Mouse (Mus musculus): ENCODE measurements around the gene Dmrt3. TPM values are rescaled to one million over a fixed set of nuclear protein-coding genes. Genes with fewer than 3 reads are reported as not detected.

Gene Dmrt3
- polyA plus RNA-seq, 1 experiment: 0.19 TPM

DNA sequence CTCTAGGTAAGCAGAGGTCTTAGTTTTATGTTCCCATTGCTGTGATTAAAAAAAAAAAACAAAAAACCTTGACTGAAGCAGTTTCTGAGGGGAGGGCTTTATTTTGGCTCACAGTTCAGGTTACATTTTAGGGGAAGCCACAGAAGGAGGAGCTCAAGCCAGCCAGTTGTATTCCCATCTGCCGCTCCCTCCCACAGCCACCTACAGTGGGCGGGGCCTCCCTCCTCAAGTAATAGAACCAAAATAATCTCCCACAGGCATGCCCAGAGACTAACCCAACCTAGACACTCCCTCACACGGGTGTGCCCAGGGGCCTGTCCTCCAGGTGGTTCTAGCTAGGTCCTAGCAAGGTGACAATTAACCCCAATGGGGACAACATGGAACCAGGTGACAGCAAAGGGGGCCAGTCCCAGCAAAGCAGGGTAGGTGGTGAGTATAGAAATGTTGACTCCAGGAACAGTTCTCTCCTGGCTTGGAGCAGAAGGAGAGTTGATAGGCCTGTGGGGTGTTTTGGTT, 12.3 kb upstream of the Dmrt3 start:
- TF ChIP-seq POLR2A (IDR thresholded peaks at IDR 0.05; ENCODE audit: low read depth, low read length): no peak
- TF ChIP-seq CTCF (IDR thresholded peaks at IDR 0.05; ENCODE audit: extremely low read depth, insufficient read depth, insufficient read length, insufficient replicate concordance): no peak
- Histone ChIP-seq H3K27ac (ENCODE audit: insufficient read depth, low read length) (no peak overlapping the region), H3K4me1 (ENCODE audit: control insufficient read depth, insufficient read depth, insufficient read length) (no peaks in the 10 kb centered on the region), H3K4me3 (ENCODE audit: extremely low read depth, insufficient read depth, insufficient read length) (no peak overlapping the region), H3K36me3 (ENCODE audit: control insufficient read depth, insufficient read depth, low read length) (no peaks in the 10 kb centered on the region), H3K27me3 (ENCODE audit: control insufficient read depth, insufficient read depth, low read length) (peaks cover 8% of the 10 kb centered on the region; the same call in 1 of the 2 replicates)
- 75% methylated on average over 3 of the region's 3 CpGs for WGBS
- DNase-seq (ENCODE audit: low read depth in 1 of 2, low spot score in 2 of 2): no peak

DNA sequence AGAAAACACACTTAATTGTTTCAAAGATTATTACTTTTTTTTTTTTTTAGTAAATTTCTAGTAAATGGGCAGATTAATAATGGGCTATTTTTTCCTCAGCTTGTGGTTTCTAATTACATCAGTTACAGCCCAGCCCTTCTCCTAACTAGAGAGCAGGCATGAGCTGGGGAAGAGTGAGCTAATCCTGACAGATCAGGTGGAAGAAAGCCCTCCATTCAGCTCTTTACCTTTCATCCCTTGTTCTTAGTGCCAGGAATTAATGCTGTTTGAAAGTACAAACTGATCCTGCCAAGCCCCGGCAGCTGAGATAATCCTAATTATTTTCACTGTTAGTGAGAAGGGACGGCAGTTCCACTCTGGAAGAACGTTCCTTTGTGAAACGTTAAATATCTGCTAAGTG, 11.5 kb upstream of the Dmrt3 start:
- Histone ChIP-seq H3K27me3 (ENCODE audit: control insufficient read depth, insufficient read depth, low read length) (peaks cover 9% of the 10 kb centered on the region; the same call in 1 of the 2 replicates), H3K27ac (ENCODE audit: insufficient read depth, low read length) (no peak overlapping the region), H3K4me1 (ENCODE audit: control insufficient read depth, insufficient read depth, insufficient read length) (0 out of 2 replicates have a peak, but pooled peaks cover 2% of the 10 kb centered on the region), H3K4me3 (ENCODE audit: extremely low read depth, insufficient read depth, insufficient read length) (no peak overlapping the region), H3K36me3 (ENCODE audit: control insufficient read depth, insufficient read depth, low read length) (no peaks in the 10 kb centered on the region)
- DNase-seq (ENCODE audit: low read depth in 1 of 2, low spot score in 2 of 2): no peak
- 25% methylated on average over 4 of the region's 4 CpGs for WGBS
- no peak for TF ChIP-seq POLR2A (IDR thresholded peaks at IDR 0.05; ENCODE audit: low read depth, low read length)
- TF ChIP-seq CTCF (IDR thresholded peaks at IDR 0.05; ENCODE audit: extremely low read depth, insufficient read depth, insufficient read length, insufficient replicate concordance): no peak

DNA sequence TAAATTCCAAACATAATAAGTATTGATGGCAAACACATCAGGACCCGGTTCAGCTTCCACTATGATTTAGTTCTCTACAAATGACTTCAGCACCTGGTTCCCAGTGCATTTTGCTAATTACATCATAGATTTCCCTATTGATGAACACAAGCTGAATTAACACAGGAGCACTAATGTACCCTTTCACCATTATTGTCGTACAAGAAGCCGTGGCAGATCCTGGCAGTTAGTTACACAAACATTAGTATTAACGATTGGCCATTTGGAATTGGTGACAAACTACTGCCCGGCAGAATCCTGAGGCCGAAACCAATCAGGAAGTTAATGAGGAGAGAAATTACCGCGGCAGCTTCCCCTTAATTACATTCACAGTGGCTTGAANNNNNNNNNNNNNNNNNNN, 8.1 kb upstream of the Dmrt3 start:
- H3K36me3 ChIP-seq (ENCODE audit: control insufficient read depth, insufficient read depth, low read length): no peaks in the 10 kb centered on the region
- no peak overlapping the region for H3K27ac ChIP-seq (ENCODE audit: insufficient read depth, low read length)
- 7% methylated on average over 8 of the region's 8 CpGs for WGBS
- H3K4me3 ChIP-seq (ENCODE audit: extremely low read depth, insufficient read depth, insufficient read length): no peak overlapping the region
- TF ChIP-seq POLR2A (IDR thresholded peaks at IDR 0.05; ENCODE audit: low read depth, low read length): no peak
- TF ChIP-seq CTCF (IDR thresholded peaks at IDR 0.05; ENCODE audit: extremely low read depth, insufficient read depth, insufficient read length, insufficient replicate concordance): no peak
- H3K4me1 ChIP-seq (ENCODE audit: control insufficient read depth, insufficient read depth, insufficient read length): 0 out of 2 replicates have a peak, but pooled peaks cover 2% of the 10 kb centered on the region
- no peak for DNase-seq (ENCODE audit: low read depth in 1 of 2, low spot score in 2 of 2)
- H3K27me3 ChIP-seq (ENCODE audit: control insufficient read depth, insufficient read depth, low read length): peaks cover 35% of the 10 kb centered on the region

DNA sequence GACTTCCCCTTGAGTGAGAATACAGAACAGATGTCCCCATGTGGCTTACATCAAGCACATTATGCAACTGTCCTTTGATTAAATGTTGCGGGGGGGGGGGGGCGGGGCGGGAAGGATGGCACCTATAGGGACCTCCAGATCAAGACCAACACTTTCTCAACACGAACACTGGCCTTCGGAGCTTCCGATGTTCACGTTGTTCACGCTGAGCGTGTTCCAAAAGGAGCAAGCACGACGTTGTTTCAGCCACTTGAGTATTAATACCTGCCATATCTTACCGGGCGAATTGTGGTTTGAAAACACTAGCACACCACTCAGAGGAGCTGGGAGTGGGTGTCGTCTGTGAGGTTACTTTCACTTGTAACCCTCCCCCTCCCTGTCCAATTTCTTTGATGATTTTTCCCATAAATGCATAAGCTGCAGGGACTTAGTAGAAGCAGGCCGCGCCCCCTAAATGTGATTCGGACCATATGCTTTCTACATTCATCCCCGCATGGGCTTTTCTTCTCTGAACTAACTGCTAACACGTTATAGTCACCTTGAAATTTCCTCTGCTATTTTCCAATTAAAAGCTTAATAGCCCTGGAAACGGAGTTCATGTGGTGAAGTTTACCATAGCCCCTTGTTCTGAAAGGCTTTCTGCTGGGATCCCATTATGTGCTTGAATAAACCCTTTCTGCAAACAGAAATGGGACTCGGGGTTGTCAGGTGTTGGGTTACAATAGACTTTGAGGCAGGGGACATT, 2.5 kb upstream of the Dmrt3 start:
- 3% methylated on average over 21 of the region's 21 CpGs for WGBS
- H3K36me3 ChIP-seq (ENCODE audit: control insufficient read depth, insufficient read depth, low read length): no peaks in the 10 kb centered on the region
- H3K27me3 ChIP-seq (ENCODE audit: control insufficient read depth, insufficient read depth, low read length): peaks cover 66% of the 10 kb centered on the region
- H3K27ac ChIP-seq (ENCODE audit: insufficient read depth, low read length): no peak overlapping the region
- no peak for DNase-seq (ENCODE audit: low read depth in 1 of 2, low spot score in 2 of 2)
- H3K4me3 ChIP-seq (ENCODE audit: extremely low read depth, insufficient read depth, insufficient read length): no peak overlapping the region
- H3K4me1 ChIP-seq (ENCODE audit: control insufficient read depth, insufficient read depth, insufficient read length): peaks cover 10% of the 10 kb centered on the region
- no peak for TF ChIP-seq POLR2A (IDR thresholded peaks at IDR 0.05; ENCODE audit: low read depth, low read length)
- no peak for TF ChIP-seq CTCF (IDR thresholded peaks at IDR 0.05; ENCODE audit: extremely low read depth, insufficient read depth, insufficient read length, insufficient replicate concordance)

DNA sequence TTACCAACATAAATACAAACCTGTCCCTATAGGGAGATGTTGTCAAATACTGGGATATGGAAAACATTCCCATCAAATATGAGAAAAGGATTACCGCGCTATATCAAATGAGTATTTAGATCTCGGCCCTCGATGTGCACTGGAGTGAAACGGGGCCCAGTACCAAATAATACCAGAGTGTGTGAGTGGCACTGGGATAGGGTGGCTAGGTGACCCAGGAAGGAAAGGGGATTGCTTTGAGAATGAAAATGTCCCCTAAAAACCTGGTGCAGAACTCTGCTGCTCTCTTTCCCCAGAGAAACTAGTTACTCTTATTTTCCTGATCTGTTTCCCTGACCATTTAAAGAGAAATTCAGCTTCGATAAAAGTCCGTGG, 1.9 kb upstream of the Dmrt3 start:
- WGBS: 11% methylated on average over 7 of the region's 7 CpGs
- TF ChIP-seq POLR2A (IDR thresholded peaks at IDR 0.05; ENCODE audit: low read depth, low read length): no peak
- TF ChIP-seq CTCF (IDR thresholded peaks at IDR 0.05; ENCODE audit: extremely low read depth, insufficient read depth, insufficient read length, insufficient replicate concordance): no peak
- Histone ChIP-seq H3K4me1 (ENCODE audit: control insufficient read depth, insufficient read depth, insufficient read length) (peaks cover 8% of the 10 kb centered on the region), H3K27ac (ENCODE audit: insufficient read depth, low read length) (no peak overlapping the region), H3K27me3 (ENCODE audit: control insufficient read depth, insufficient read depth, low read length) (peaks cover 68% of the 10 kb centered on the region), H3K4me3 (ENCODE audit: extremely low read depth, insufficient read depth, insufficient read length) (no peak overlapping the region), H3K36me3 (ENCODE audit: control insufficient read depth, insufficient read depth, low read length) (no peaks in the 10 kb centered on the region)
- DNase-seq (ENCODE audit: low read depth in 1 of 2, low spot score in 2 of 2): no peak

DNA sequence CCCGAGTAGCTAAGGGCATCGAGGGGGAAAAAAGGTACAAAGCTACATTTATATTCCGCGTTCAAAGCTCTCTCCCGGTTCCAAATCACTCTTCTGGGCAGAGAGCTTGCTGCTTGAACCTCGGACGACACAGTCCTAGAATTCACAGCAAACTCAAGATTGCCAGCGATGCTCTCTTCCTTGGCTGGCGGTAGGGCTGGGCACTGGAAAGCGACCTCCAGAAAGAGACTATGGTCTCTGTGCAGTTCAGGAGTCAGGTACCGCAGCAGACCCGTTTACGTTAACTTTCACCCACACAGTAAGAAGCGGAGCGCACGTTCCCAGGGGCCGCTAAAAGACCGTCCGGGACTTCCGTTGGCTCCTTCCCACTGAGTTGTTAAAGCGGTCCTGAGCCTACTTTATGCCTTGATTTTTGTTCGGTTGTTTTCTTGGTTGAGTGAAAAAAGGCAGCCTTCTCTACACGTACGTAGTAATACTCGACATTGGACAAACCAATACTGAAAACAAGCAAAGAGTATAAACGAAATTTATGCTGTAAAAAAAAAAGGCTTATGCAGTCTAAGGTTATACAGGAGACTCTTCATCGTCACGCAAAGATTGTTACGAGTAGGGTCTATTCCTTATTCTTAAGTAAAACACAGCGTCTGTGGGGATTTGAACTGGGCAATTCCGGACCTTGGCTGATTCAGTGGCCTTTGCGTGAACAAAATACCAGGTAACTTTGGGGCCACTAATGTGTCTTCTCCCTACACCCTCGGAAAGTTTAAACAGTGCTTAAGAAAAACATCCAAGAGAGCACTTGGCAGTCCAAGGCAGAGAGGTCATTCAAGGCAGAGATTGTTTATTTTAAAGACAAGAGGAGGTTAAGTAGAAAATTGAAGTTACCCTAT, 895 bp upstream of the Dmrt3 start:
- Histone ChIP-seq H3K27ac (ENCODE audit: insufficient read depth, low read length) (no peak overlapping the region), H3K4me1 (ENCODE audit: control insufficient read depth, insufficient read depth, insufficient read length) (peaks cover 8% of the 10 kb centered on the region), H3K27me3 (ENCODE audit: control insufficient read depth, insufficient read depth, low read length) (peaks cover 70% of the 10 kb centered on the region), H3K36me3 (ENCODE audit: control insufficient read depth, insufficient read depth, low read length) (no peaks in the 10 kb centered on the region), H3K4me3 (ENCODE audit: extremely low read depth, insufficient read depth, insufficient read length) (no peak overlapping the region)
- TF ChIP-seq POLR2A (IDR thresholded peaks at IDR 0.05; ENCODE audit: low read depth, low read length) (no peak), CTCF (IDR thresholded peaks at IDR 0.05; ENCODE audit: extremely low read depth, insufficient read depth, insufficient read length, insufficient replicate concordance) (no peak)
- WGBS: 6% methylated on average over 33 of the region's 33 CpGs
- no peak for DNase-seq (ENCODE audit: low read depth in 1 of 2, low spot score in 2 of 2)
